Mouse (Mus musculus) C2C12 (cell line): Measurements from ENCODE around the gene Hspa4.

ENCODE experiments used
- CTCF ChIP-seq: IDR thresholded peaks from one replicate; pipeline ENCODE4 v1.5.1; 2011; ENCODE audit not compliant: control insufficient read depth, insufficient read depth, insufficient read length
- FOSL1 ChIP-seq: IDR thresholded peaks from one replicate; pipeline ENCODE4 v1.8.0; 2011; ENCODE audit warnings: mild to moderate bottlenecking, low read length; ENCODE audit not compliant: poor library complexity, insufficient read depth, severe bottlenecking

DNA sequence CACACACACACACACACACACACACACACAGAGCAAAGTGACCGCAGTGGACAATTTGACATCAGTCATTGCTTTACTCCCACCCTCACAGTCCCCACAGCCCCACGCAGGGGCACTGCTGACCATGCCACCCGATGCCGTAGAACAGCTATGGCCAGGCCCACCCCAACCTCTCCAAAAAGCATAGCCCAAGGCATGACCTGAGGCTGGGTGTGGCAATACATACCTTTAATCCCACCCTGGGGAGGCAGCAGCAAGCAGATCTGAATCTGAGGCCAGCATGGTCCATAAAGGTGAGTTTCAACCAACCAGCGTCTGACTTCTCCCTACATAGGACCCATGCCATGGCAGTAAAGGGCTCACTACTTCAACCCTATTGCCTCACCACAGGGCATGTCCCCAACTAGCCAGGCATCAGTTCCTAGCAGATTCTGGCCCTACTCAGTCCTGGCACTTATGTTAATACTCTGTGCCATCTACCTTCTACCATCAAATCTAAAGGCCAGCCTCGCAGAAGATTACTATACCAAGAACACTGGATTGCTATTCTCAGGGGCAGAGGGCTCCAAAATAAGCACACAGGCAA lies 41.1 kb downstream of the Hspa4 start:
- TF ChIP-seq CTCF, result no peak
- TF ChIP-seq FOSL1, result no peak
